Mouse (Mus musculus) cortical plate, adult 2 months (tissue): ENCODE measurements around the gene Itih1.

ENCODE experiments used
- CTCF ChIP-seq: fragments of 200-500 bp; IDR thresholded peaks from 2 replicates; pipeline ENCODE4 v1.5.1; 2011; ENCODE audit warnings: mild to moderate bottlenecking, control low read depth, low read length; ENCODE audit not compliant: insufficient read depth; ENCODE audit errors: extremely low read depth
- POLR2A ChIP-seq: fragments of 200-500 bp; IDR thresholded peaks from 2 replicates; pipeline ENCODE4 v1.6.1; 2011; ENCODE audit warnings: mild to moderate bottlenecking, low read length, control low read depth; ENCODE audit not compliant: insufficient read depth; ENCODE audit errors: extremely low read depth

- TF ChIP-seq POLR2A (no peak), CTCF (no peak)
Measured at GRCm38 (mm10) chr14:30880251-30880650, 62.8 kb downstream of the Itih1 start.
